Mouse (Mus musculus): Measurements from ENCODE around the gene Gm6377. TPM values are rescaled to one million over a fixed set of nuclear protein-coding genes. Genes with fewer than 3 reads are reported as not detected.

Gm6377 gene
- 0.30 TPM in 1 of 2 replicates, not detected in the other for total RNA-seq (2021)
- long read RNA-seq, experiment 1, result 0 reads
- long read RNA-seq, experiment 2, result 0 reads

GRCm38 (mm10) chrX:109196468-109196867 lies at the start of gene Gm6377:
TSS of gene Gm6377 (plus strand) at chrX:109196756.
- DNase-seq, result no peak

- DNase-seq, result no peak
Measured at GRCm38 (mm10) chrX:109147108-109147507, 49.4 kb upstream of the Gm6377 start.

GRCm38 (mm10) chrX:109151228-109151627 lies 45.3 kb upstream of the Gm6377 start:
- no peak for DNase-seq

- DNase-seq, result no peak
Measured at GRCm38 (mm10) chrX:109160326-109160725, 36.2 kb upstream of the Gm6377 start.

GRCm38 (mm10) chrX:109160901-109161300 lies 35.7 kb upstream of the Gm6377 start:
- DNase-seq, result no peak

- DNase-seq, result no peak
Measured at GRCm38 (mm10) chrX:109175038-109175437, 21.5 kb upstream of the Gm6377 start.

- no peak for DNase-seq
Measured at GRCm38 (mm10) chrX:109175470-109175869, 21.1 kb upstream of the Gm6377 start.

- DNase-seq, result no peak
Measured at GRCm38 (mm10) chrX:109184706-109185478, 11.7 kb upstream of the Gm6377 start.

- DNase-seq, result no peak
Measured at GRCm38 (mm10) chrX:109189607-109190006, 6.9 kb upstream of the Gm6377 start.

- peak; percentile 28 for DNase-seq
Measured at GRCm38 (mm10) chrX:109190969-109191368, 5.6 kb upstream of the Gm6377 start.

GRCm38 (mm10) chrX:109191436-109191835 lies 5.1 kb upstream of the Gm6377 start:
- peak; percentile 12 for DNase-seq

GRCm38 (mm10) chrX:109207843-109208242 lies 11.3 kb downstream of the Gm6377 start:
- no peak for DNase-seq

GRCm38 (mm10) chrX:109228720-109229119 lies 32.2 kb downstream of the Gm6377 start:
- DNase-seq, result no peak

GRCm38 (mm10) chrX:109235383-109236036 lies 39.0 kb downstream of the Gm6377 start:
- no peak for DNase-seq

GRCm38 (mm10) chrX:109238163-109238562 lies 41.6 kb downstream of the Gm6377 start:
- DNase-seq, result no peak

Other genes starting within 250 kb of the Gm6377 start
- 19.9 and 22.8 TPM in 2 replicates for gene Hmgn5, start 183.4 kb upstream of the Gm6377 start, total RNA-seq (2021)
- gene Sh3bgrl, start 101.4 kb upstream of the Gm6377 start, total RNA-seq (2021), result 112 and 132 TPM in 2 replicates

Measured in adrenal gland, postnatal 14 days (tissue).